Comparison of ENCODE assay signal across 26 mouse cellular contexts in the genomic region with DNA sequence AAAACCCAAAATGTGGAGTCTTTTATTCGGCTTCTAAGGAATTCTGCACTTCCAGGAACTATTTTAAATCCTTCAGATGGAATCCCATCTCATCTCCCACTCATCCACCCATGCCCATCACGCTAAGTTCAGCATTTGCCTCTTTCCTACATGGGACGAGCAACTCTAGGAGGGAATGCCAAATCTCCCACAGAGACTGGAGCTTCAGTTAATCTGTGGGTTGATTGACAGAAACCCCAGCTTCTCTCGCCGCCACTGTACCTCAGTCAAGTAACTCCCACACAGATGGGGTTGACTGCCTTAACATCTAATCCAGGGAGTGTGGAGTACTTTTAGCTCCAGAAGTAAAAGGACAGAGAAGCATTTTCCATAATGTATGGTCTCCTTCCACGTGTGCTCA. TPM values are rescaled to one million over a fixed set of nuclear protein-coding genes. Genes with fewer than 3 reads are reported as not detected.
DNase-seq lines count a peak whose midpoint lies in the region; ATAC-seq and TF ChIP-seq lines count a peak whose summit lies in the region.
"Had no signal": no experiment of that assay in that cellular context is flagged by ENCODE, and none has a peak within 500 bp of the region (broad histone marks: within the 10 kb centered on the region; RNA-seq: fewer than 3 reads in every experiment).

No protein-coding gene starts in this region.

- H3K9ac ChIP-seq in kidney, postnatal 0 days (ENCODE audit: low read depth, low read length), result no peak overlapping the region
- H3K9ac ChIP-seq: embryonic facial prominence, embryonic 12.5 days; forebrain, embryonic 15.5 days; heart, embryonic 15.5 days; hindbrain, embryonic 13.5 days had no signal

- no peaks in the 10 kb centered on the region for H3K9me3 ChIP-seq in kidney, postnatal 0 days (replicated peaks; ENCODE audit: low read length)
- H3K9me3 ChIP-seq: embryonic facial prominence, embryonic 12.5 days; forebrain, embryonic 15.5 days; heart, embryonic 15.5 days; hindbrain, embryonic 13.5 days had no signal

- TF ChIP-seq POLR2A in kidney, adult 2 months (IDR thresholded peaks at IDR 0.05; ENCODE audit: low read depth, low read length), result no peak

- H3K27ac ChIP-seq in kidney, postnatal 0 days, result no peak overlapping the region
- H3K27ac ChIP-seq in kidney, adult 2 months (ENCODE audit: insufficient read depth, low read depth, low read length), result no peak overlapping the region
- H3K27ac ChIP-seq: embryonic facial prominence, embryonic 12.5 days; forebrain, embryonic 15.5 days; heart, adult 2 months; heart, embryonic 15.5 days; hindbrain, embryonic 13.5 days had no signal

- WGBS in kidney, postnatal 0 days, result 50% methylated on average over 6 of the region's 6 CpGs
- 67% methylated on average over 6 of the region's 6 CpGs for WGBS in kidney, adult 2 months

- no peaks in the 10 kb centered on the region for H3K27me3 ChIP-seq in kidney, postnatal 0 days (ENCODE audit: insufficient read depth, low read length)
- no peaks in the 10 kb centered on the region for H3K27me3 ChIP-seq in kidney, adult 2 months (replicated peaks; ENCODE audit: control insufficient read depth, insufficient read depth, low read length)
- H3K27me3 ChIP-seq: embryonic facial prominence, embryonic 12.5 days; forebrain, embryonic 15.5 days had no signal

- no peaks in the 10 kb centered on the region for H3K36me3 ChIP-seq in kidney, postnatal 0 days (ENCODE audit: insufficient read depth, low read length)
- H3K36me3 ChIP-seq in kidney, adult 2 months (ENCODE audit: control insufficient read depth, insufficient read depth, low read length), result no peaks in the 10 kb centered on the region
- H3K36me3 ChIP-seq: embryonic facial prominence, embryonic 12.5 days; forebrain, embryonic 15.5 days; heart, embryonic 15.5 days; hindbrain, embryonic 13.5 days had no signal

- intact Hi-C loops in left cerebral cortex, postnatal 36 days (cut with DNase I), result no loop called here

- no peaks in the 10 kb centered on the region for H3K4me1 ChIP-seq in kidney, postnatal 0 days (replicated peaks; ENCODE audit: insufficient read depth, low read length)
- H3K4me1 ChIP-seq in kidney, adult 2 months (ENCODE audit: control insufficient read depth, insufficient read depth, low read length), result no peaks in the 10 kb centered on the region
- H3K4me1 ChIP-seq: embryonic facial prominence, embryonic 12.5 days; heart, embryonic 15.5 days; hindbrain, embryonic 13.5 days had no signal

- no peak for ATAC-seq in kidney, postnatal 0 days (replicated peaks; ENCODE audit: low FRiP score, low read depth)
- ATAC-seq: forebrain, embryonic 15.5 days had no signal

- DNase-seq in frontal cortex, adult 2 months (ENCODE audit: extremely low spot score in 1 of 2, low spot score in 1 of 2), result peak; percentile 62 to 69
- DNase-seq in frontal cortex, postnatal 10 days (ENCODE audit: low spot score in 2 of 2), result no peak
- peak; percentile 35 for DNase-seq in kidney, postnatal 0 days (ENCODE audit: low spot score)
- DNase-seq in kidney, adult 2 months, result no peak
- peak; percentile 28 to 44 for DNase-seq in left cerebral cortex, postnatal 36 days (ENCODE audit: low spot score in 2 of 2)
- no peak for DNase-seq in left cerebral cortex, adult 11 months (ENCODE audit: low spot score)
- DNase-seq in brain, adult 2 months (ENCODE audit: low read depth, low spot score), result peak; percentile 87
- no peak for DNase-seq in gastrocnemius, postnatal 10 days
- DNase-seq: adrenal gland, postnatal 10 days; cerebellum, adult 11-12 months; cerebellum, adult 9-10 months; cerebellum, postnatal 25 days; gastrocnemius, postnatal 14 days; heart, adult 2 months; heart, postnatal 14 days had no signal

- TF ChIP-seq CTCF in kidney, postnatal 0 days (IDR thresholded peaks at IDR 0.05; ENCODE audit: low read depth), result no peak
- no peak for TF ChIP-seq CTCF in kidney, adult 2 months (conservative IDR thresholded peaks at IDR 0.05; ENCODE audit: insufficient read depth, insufficient read length, low read depth, low read length)

- no peak overlapping the region for H3K4me3 ChIP-seq in kidney, postnatal 0 days (replicated peaks; ENCODE audit: low read depth, low read length)
- no peak overlapping the region for H3K4me3 ChIP-seq in kidney, adult 2 months (ENCODE audit: insufficient read depth, low read depth, low read length)
- H3K4me3 ChIP-seq: embryonic facial prominence, embryonic 12.5 days; forebrain, embryonic 15.5 days; heart, adult 2 months; heart, embryonic 15.5 days; hindbrain, embryonic 13.5 days had no signal

- H3K4me2 ChIP-seq in kidney, postnatal 0 days (ENCODE audit: low read length), result no peak overlapping the region
- H3K4me2 ChIP-seq: embryonic facial prominence, embryonic 12.5 days; forebrain, embryonic 15.5 days; heart, embryonic 11.5 days; heart, embryonic 15.5 days; hindbrain, embryonic 13.5 days had no signal

RNA-seq across cellular contexts. Expression of gene Gcg, which starts 29.4 kb away (rescaled TPM):
- 0.08 and 0.13 TPM in 2 replicates for polyA plus RNA-seq in frontal cortex, adult 2 months (2012; rRNA removed)
- polyA plus RNA-seq in kidney, postnatal 0 days (2015; fragmentation: Nextera tagmentation; extraction: Ambion mirVana), result not detected in 2 replicates
- polyA plus RNA-seq in kidney, adult 2 months (2012; rRNA removed), result not detected in 2 replicates
- total RNA-seq in left cerebral cortex, postnatal 36 days (2021), result not detected
- total RNA-seq in gastrocnemius, postnatal 10 days (2021), result under 1 TPM in 1 of 2 experiments, not detected in 1; 0.25 TPM
- total RNA-seq: adrenal gland, postnatal 10 days; gastrocnemius, postnatal 14 days; heart, adult 2 months; heart, postnatal 14 days; hematopoietic stem cell, adult 5-6 weeks; MEL had no signal
- polyA plus RNA-seq: C2C12; cortical plate, adult 2 months; forebrain, embryonic 11.5 days; gonadal fat pad, adult 2 months; heart, adult 2 months; heart, embryonic 15.5 days had no signal

RNA-seq across cellular contexts. Expression of gene Dpp4, which starts 42.0 kb away (rescaled TPM):
- 1.7 and 1.9 TPM in 2 replicates for polyA plus RNA-seq in frontal cortex, adult 2 months (2012; rRNA removed)
- 87.8 and 97.9 TPM in 2 replicates for polyA plus RNA-seq in kidney, postnatal 0 days (2015; fragmentation: Nextera tagmentation; extraction: Ambion mirVana)
- 21.4 and 24.0 TPM in 2 replicates for polyA plus RNA-seq in kidney, adult 2 months (2012; rRNA removed)
- 1 to 10 TPM; 1.7 to 2.5 TPM for total RNA-seq in left cerebral cortex, postnatal 36 days (2021)
- total RNA-seq in gastrocnemius, postnatal 10 days (2021), result 1 to 10 TPM; 7.8 to 9.3 TPM
- polyA plus RNA-seq: C2C12 had no signal

Comparison
In these comparisons a context has a peak if more than half of its experiments do, and no peak if none do; other contexts are left out.
1. DNase-seq: peak in frontal cortex, adult 2 months (2 of 2), kidney, postnatal 0 days (single experiment), left cerebral cortex, postnatal 36 days (2 of 2) and brain, adult 2 months (single experiment); none in frontal cortex, postnatal 10 days (0 of 2), kidney, adult 2 months (single experiment), left cerebral cortex, adult 11 months (single experiment) and gastrocnemius, postnatal 10 days (single experiment).